Mouse (Mus musculus): ENCODE results near the gene Bbip1. TPM values are rescaled to one million over a fixed set of nuclear protein-coding genes. Genes with fewer than 3 reads are reported as not detected.
"Not testable (repeated sequence)": the region's sequence is repeated elsewhere in the genome, so short reads cannot be mapped to it uniquely, and the experiment has no call there.

The Bbip1 gene
- polyA plus RNA-seq, 1 experiment from 2014 or later = 93.3 TPM

- H3K27me3 ChIP-seq; H3K27ac ChIP-seq; H3K4me1 ChIP-seq (replicated peaks); H3K4me2 ChIP-seq; H3K4me3 ChIP-seq (replicated peaks); H3K9me3 ChIP-seq; H3K9ac ChIP-seq (replicated peaks); H3K36me3 ChIP-seq; ATAC-seq (ENCODE audit: insufficient number of reproducible peaks, insufficient read depth, low FRiP score, low TSS enrichment, low read depth): not testable (repeated sequence)
- 98% methylated on average over 3 of the region's 3 CpGs for WGBS
These were observed 19.9 kb upstream of the Bbip1 start for GRCm38 (mm10) chr19:53964347-53964746.

GRCm38 (mm10) chr19:53962511-53962910, 18.1 kb upstream of the Bbip1 start:
- Histone ChIP-seq H3K36me3 (no peaks in the 10 kb centered on the region), H3K9ac (replicated peaks) (no peak overlapping the region), H3K4me1 (replicated peaks) (0 out of 2 replicates have a peak, but pooled peaks cover 3% of the 10 kb centered on the region), H3K27me3 (no peaks in the 10 kb centered on the region), H3K27ac (no peak overlapping the region), H3K4me2 (no peak overlapping the region), H3K4me3 (replicated peaks) (no peak overlapping the region), H3K9me3 (no peaks in the 10 kb centered on the region)
- no peak for ATAC-seq (ENCODE audit: insufficient number of reproducible peaks, insufficient read depth, low FRiP score, low TSS enrichment, low read depth)
- 93% methylated on average over 4 of the region's 4 CpGs for WGBS

- Histone ChIP-seq H3K4me2 (no peak overlapping the region), H3K36me3 (no peaks in the 10 kb centered on the region), H3K4me3 (replicated peaks) (no peak overlapping the region), H3K9ac (replicated peaks) (no peak overlapping the region), H3K9me3 (no peaks in the 10 kb centered on the region), H3K4me1 (replicated peaks) (peaks cover 16% of the 10 kb centered on the region), H3K27ac (no peak overlapping the region), H3K27me3 (no peaks in the 10 kb centered on the region)
- ATAC-seq (ENCODE audit: insufficient number of reproducible peaks, insufficient read depth, low FRiP score, low TSS enrichment, low read depth) = no peak
- 88% methylated on average over 2 of the region's 2 CpGs for WGBS
These were observed 13.1 kb upstream of the Bbip1 start for GRCm38 (mm10) chr19:53957513-53957912.

- under 1% methylated on average over 55 of the region's 69 CpGs for WGBS
- ATAC-seq (ENCODE audit: insufficient number of reproducible peaks, insufficient read depth, low FRiP score, low TSS enrichment, low read depth) = 0 out of 2 replicates have a peak, but pooled peaks have one; percentile 5
- Histone ChIP-seq H3K36me3 (peaks cover 5% of the 10 kb centered on the region; the same call in 1 of the 2 replicates), H3K9me3 (no peaks in the 10 kb centered on the region), H3K9ac (replicated peaks) (peak overlapping the region; percentile 96), H3K4me2 (peak overlapping the region; percentile 66), H3K27me3 (no peaks in the 10 kb centered on the region), H3K4me3 (replicated peaks) (peak overlapping the region; percentile 89), H3K27ac (peak overlapping the region; percentile 96), H3K4me1 (replicated peaks) (peaks cover 14% of the 10 kb centered on the region)
These were observed 980 bp upstream of the Bbip1 start for GRCm38 (mm10) chr19:53945171-53946042.

- no peak; the same call in 1 of the 2 replicates for ATAC-seq (ENCODE audit: insufficient number of reproducible peaks, insufficient read depth, low FRiP score, low TSS enrichment, low read depth)
- H3K9ac ChIP-seq (replicated peaks) = peak overlapping the region; percentile 96
- H3K4me2 ChIP-seq = peak overlapping the region; percentile 66
- WGBS = under 1% methylated on average over 41 of the region's 47 CpGs
- H3K4me1 ChIP-seq (replicated peaks) = peaks cover 14% of the 10 kb centered on the region
- peak overlapping the region; percentile 96 for H3K27ac ChIP-seq
- H3K4me3 ChIP-seq (replicated peaks) = peak overlapping the region; percentile 89
- H3K36me3 ChIP-seq = peaks cover 5% of the 10 kb centered on the region; the same call in 1 of the 2 replicates
- H3K9me3 ChIP-seq = no peaks in the 10 kb centered on the region
- H3K27me3 ChIP-seq = no peaks in the 10 kb centered on the region
These were observed 351 bp upstream of the Bbip1 start for GRCm38 (mm10) chr19:53944786-53945169.

- H3K4me3 ChIP-seq (replicated peaks) = no peak overlapping the region
- ATAC-seq (ENCODE audit: insufficient number of reproducible peaks, insufficient read depth, low FRiP score, low TSS enrichment, low read depth) = no peak
- H3K27me3 ChIP-seq = no peaks in the 10 kb centered on the region
- H3K4me2 ChIP-seq = no peak overlapping the region
- no peak overlapping the region for H3K9ac ChIP-seq (replicated peaks)
- no peaks in the 10 kb centered on the region for H3K9me3 ChIP-seq
- H3K4me1 ChIP-seq (replicated peaks) = peaks cover 6% of the 10 kb centered on the region
- 95% methylated on average over 2 of the region's 2 CpGs for WGBS
- peaks cover 15% of the 10 kb centered on the region for H3K36me3 ChIP-seq
- no peak overlapping the region for H3K27ac ChIP-seq
These were observed 2.1 kb downstream of the Bbip1 start for GRCm38 (mm10) chr19:53942342-53942741.

- H3K4me3 ChIP-seq (replicated peaks) = no peak overlapping the region
- H3K9me3 ChIP-seq = no peaks in the 10 kb centered on the region
- no peak overlapping the region for H3K27ac ChIP-seq
- WGBS = 90% methylated on average over 4 of the region's 4 CpGs
- no peaks in the 10 kb centered on the region for H3K27me3 ChIP-seq
- no peak overlapping the region for H3K4me2 ChIP-seq
- H3K4me1 ChIP-seq (replicated peaks) = peaks cover 3% of the 10 kb centered on the region
- no peak overlapping the region for H3K9ac ChIP-seq (replicated peaks)
- peaks cover 15% of the 10 kb centered on the region for H3K36me3 ChIP-seq
- no peak for ATAC-seq (ENCODE audit: insufficient number of reproducible peaks, insufficient read depth, low FRiP score, low TSS enrichment, low read depth)
These were observed 3.3 kb downstream of the Bbip1 start for GRCm38 (mm10) chr19:53941139-53941538.

GRCm38 (mm10) chr19:53939467-53939866, 5.0 kb downstream of the Bbip1 start:
- H3K9ac ChIP-seq (replicated peaks) = no peak overlapping the region
- no peak overlapping the region for H3K27ac ChIP-seq
- no peak for ATAC-seq (ENCODE audit: insufficient number of reproducible peaks, insufficient read depth, low FRiP score, low TSS enrichment, low read depth)
- 89% methylated on average over 4 of the region's 4 CpGs for WGBS
- no peak overlapping the region for H3K4me3 ChIP-seq (replicated peaks)
- no peaks in the 10 kb centered on the region for H3K4me1 ChIP-seq (replicated peaks)
- no peaks in the 10 kb centered on the region for H3K9me3 ChIP-seq
- H3K27me3 ChIP-seq = no peaks in the 10 kb centered on the region
- H3K4me2 ChIP-seq = no peak overlapping the region
- H3K36me3 ChIP-seq = peaks cover 15% of the 10 kb centered on the region

GRCm38 (mm10) chr19:53934046-53934445, 10.4 kb downstream of the Bbip1 start:
- no peaks in the 10 kb centered on the region for H3K4me1 ChIP-seq (replicated peaks)
- no peak overlapping the region for H3K27ac ChIP-seq
- H3K9ac ChIP-seq (replicated peaks) = no peak overlapping the region
- no peak overlapping the region for H3K4me2 ChIP-seq
- no peaks in the 10 kb centered on the region for H3K27me3 ChIP-seq
- H3K4me3 ChIP-seq (replicated peaks) = no peak overlapping the region
- H3K9me3 ChIP-seq = no peaks in the 10 kb centered on the region
- H3K36me3 ChIP-seq = peaks cover 52% of the 10 kb centered on the region
- no peak for ATAC-seq (ENCODE audit: insufficient number of reproducible peaks, insufficient read depth, low FRiP score, low TSS enrichment, low read depth)

GRCm38 (mm10) chr19:53933050-53933449, 11.4 kb downstream of the Bbip1 start:
- no peak for ATAC-seq (ENCODE audit: insufficient number of reproducible peaks, insufficient read depth, low FRiP score, low TSS enrichment, low read depth)
- Histone ChIP-seq H3K9me3 (no peaks in the 10 kb centered on the region), H3K4me3 (replicated peaks) (no peak overlapping the region), H3K27me3 (no peaks in the 10 kb centered on the region), H3K4me2 (no peak overlapping the region), H3K4me1 (replicated peaks) (no peaks in the 10 kb centered on the region), H3K27ac (no peak overlapping the region), H3K9ac (replicated peaks) (no peak overlapping the region), H3K36me3 (peaks cover 52% of the 10 kb centered on the region)

GRCm38 (mm10) chr19:53929218-53929617, 15.2 kb downstream of the Bbip1 start:
- no peak for ATAC-seq (ENCODE audit: insufficient number of reproducible peaks, insufficient read depth, low FRiP score, low TSS enrichment, low read depth)
- Histone ChIP-seq H3K4me3 (replicated peaks) (no peak overlapping the region), H3K36me3 (peaks cover 75% of the 10 kb centered on the region), H3K9ac (replicated peaks) (no peak overlapping the region), H3K9me3 (no peaks in the 10 kb centered on the region), H3K4me1 (replicated peaks) (no peaks in the 10 kb centered on the region), H3K4me2 (no peak overlapping the region), H3K27ac (no peak overlapping the region), H3K27me3 (no peaks in the 10 kb centered on the region)
- 92% methylated on average over 3 of the region's 3 CpGs for WGBS

- 89% methylated on average over 1 of the region's 1 CpGs for WGBS
- ATAC-seq (ENCODE audit: insufficient number of reproducible peaks, insufficient read depth, low FRiP score, low TSS enrichment, low read depth) = no peak
- no peaks in the 10 kb centered on the region for H3K4me1 ChIP-seq (replicated peaks)
- no peak overlapping the region for H3K9ac ChIP-seq (replicated peaks)
- no peak overlapping the region for H3K4me2 ChIP-seq
- H3K27ac ChIP-seq = no peak overlapping the region
- H3K27me3 ChIP-seq = no peaks in the 10 kb centered on the region
- no peak overlapping the region for H3K4me3 ChIP-seq (replicated peaks)
- H3K9me3 ChIP-seq = no peaks in the 10 kb centered on the region
- peaks cover 73% of the 10 kb centered on the region for H3K36me3 ChIP-seq
These were observed 17.7 kb downstream of the Bbip1 start for GRCm38 (mm10) chr19:53926705-53927104.

All from limb, embryonic 12.5 days (tissue).